Comparison of ENCODE assay signal across 9 mouse cellular contexts in the genomic region with DNA sequence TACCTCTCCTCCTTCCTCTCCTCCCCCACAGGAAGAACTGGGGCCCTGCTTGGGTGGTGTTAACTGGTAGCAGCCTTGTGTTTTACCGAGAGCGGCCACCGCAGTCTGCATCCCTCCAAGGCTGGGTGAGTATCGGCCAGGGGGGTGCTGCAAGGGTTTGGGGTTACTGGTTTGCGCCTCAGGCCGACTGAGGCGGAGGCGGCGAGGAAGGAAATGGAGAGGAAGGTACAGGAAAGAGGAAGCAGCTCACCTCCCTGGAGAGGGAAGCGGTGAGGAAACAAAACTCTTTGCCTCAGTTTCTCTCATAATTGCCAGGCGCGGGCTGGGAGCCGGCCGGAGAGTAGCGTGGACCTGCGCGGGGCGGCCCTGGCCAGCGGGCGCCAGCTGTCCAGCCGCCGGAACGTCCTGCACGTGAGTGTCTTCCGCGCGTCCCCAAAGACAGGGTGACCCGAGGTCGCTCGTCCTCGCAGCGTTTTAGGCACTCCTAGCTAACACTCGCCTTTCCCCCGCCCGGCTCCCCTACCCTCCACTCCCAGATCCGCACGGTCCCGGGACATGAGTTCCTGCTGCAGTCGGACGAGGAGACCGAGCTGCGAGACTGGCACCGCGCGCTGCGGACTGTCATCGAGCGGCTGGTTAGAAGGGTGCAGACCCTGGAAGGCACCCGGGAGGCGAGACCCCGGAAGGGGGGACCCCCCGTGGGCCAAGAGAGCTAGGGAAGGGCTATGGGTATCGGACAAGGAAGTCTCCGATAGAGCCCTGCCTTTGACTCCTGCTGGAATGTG. TPM values are rescaled to one million over a fixed set of nuclear protein-coding genes. Genes with fewer than 3 reads are reported as not detected.
DNase-seq lines count a peak whose midpoint lies in the region; ATAC-seq and TF ChIP-seq lines count a peak whose summit lies in the region.
"Had no signal": no experiment of that assay in that cellular context is flagged by ENCODE, and none has a peak within 500 bp of the region (broad histone marks: within the 10 kb centered on the region; RNA-seq: fewer than 3 reads in every experiment).

No protein-coding gene starts in this region.

- TF ChIP-seq CTCF in liver, postnatal 0 days (IDR thresholded peaks at IDR 0.05; ENCODE audit: low read depth) = no peak

- H3K9me3 ChIP-seq in forebrain, embryonic 14.5 days (replicated peaks; ENCODE audit: control insufficient read depth, low read length) = no peaks in the 10 kb centered on the region
- H3K9me3 ChIP-seq in liver, postnatal 0 days (ENCODE audit: low read length) = no peaks in the 10 kb centered on the region
- 0 out of 2 replicates have a peak, but pooled peaks cover 3% of the 10 kb centered on the region for H3K9me3 ChIP-seq in stomach, embryonic 14.5 days (ENCODE audit: control insufficient read depth, low read depth, low read length)

- H3K4me1 ChIP-seq in forebrain, embryonic 14.5 days (ENCODE audit: control insufficient read depth, insufficient read depth, low read length) = peaks cover 7% of the 10 kb centered on the region; the same call in 1 of the 2 replicates
- peaks cover 22% of the 10 kb centered on the region for H3K4me1 ChIP-seq in liver, postnatal 0 days (ENCODE audit: insufficient read depth)
- H3K4me1 ChIP-seq in stomach, embryonic 14.5 days (ENCODE audit: control insufficient read depth, insufficient read depth, low read length) = peaks cover 14% of the 10 kb centered on the region; the same call in 1 of the 2 replicates

- H3K4me3 ChIP-seq in forebrain, embryonic 14.5 days (ENCODE audit: low read depth, low read length) = peak overlapping the region; percentile 22
- peak overlapping the region; percentile 56 for H3K4me3 ChIP-seq in liver, postnatal 0 days (ENCODE audit: low read depth, low read length)
- H3K4me3 ChIP-seq in stomach, embryonic 14.5 days (ENCODE audit: low read depth, low read length) = peak overlapping the region; percentile 48
- H3K4me3 ChIP-seq: myocyte had no signal

- no peaks in the 10 kb centered on the region for H3K36me3 ChIP-seq in forebrain, embryonic 14.5 days (ENCODE audit: control insufficient read depth, insufficient read depth, low read length)
- H3K36me3 ChIP-seq in liver, postnatal 0 days (replicated peaks; ENCODE audit: insufficient read depth, low read length) = peaks cover 5% of the 10 kb centered on the region
- peaks cover 6% of the 10 kb centered on the region; the same call in 1 of the 2 replicates for H3K36me3 ChIP-seq in stomach, embryonic 14.5 days (ENCODE audit: control insufficient read depth, insufficient read depth, low read length)

- no peak for ATAC-seq in forebrain, embryonic 14.5 days
- ATAC-seq in liver, postnatal 0 days = peak; percentile 32
- no peak for ATAC-seq in stomach, embryonic 14.5 days (ENCODE audit: insufficient number of reproducible peaks, insufficient read depth, low FRiP score, low read depth)

- no peak for TF ChIP-seq EP300 in liver, postnatal 0 days (IDR thresholded peaks at IDR 0.05; ENCODE audit: low read depth)

- WGBS in forebrain, embryonic 14.5 days = under 1% methylated on average over 54 of the region's 54 CpGs
- 3% methylated on average over 53 of the region's 54 CpGs for WGBS in liver, postnatal 0 days (ENCODE audit: insufficient replicate concordance)
- WGBS in stomach, embryonic 14.5 days = 1% methylated on average over 51 of the region's 54 CpGs

- peaks cover 56% of the 10 kb centered on the region for H3K27me3 ChIP-seq in forebrain, embryonic 14.5 days (replicated peaks; ENCODE audit: control insufficient read depth, insufficient read depth, low read length)
- H3K27me3 ChIP-seq in liver, postnatal 0 days (ENCODE audit: insufficient read depth, low read length) = no peaks in the 10 kb centered on the region
- 0 out of 2 replicates have a peak, but pooled peaks cover 22% of the 10 kb centered on the region for H3K27me3 ChIP-seq in stomach, embryonic 14.5 days (ENCODE audit: control insufficient read depth, insufficient read depth, low read length)

- peak overlapping the region; percentile 50 for H3K4me2 ChIP-seq in forebrain, embryonic 14.5 days (ENCODE audit: low read length)
- H3K4me2 ChIP-seq in liver, postnatal 0 days (ENCODE audit: low read depth, low read length) = peak overlapping the region; percentile 91
- H3K4me2 ChIP-seq in stomach, embryonic 14.5 days (replicated peaks; ENCODE audit: low read depth, low read length) = peak overlapping the region; percentile 96

- H3K9ac ChIP-seq in forebrain, embryonic 14.5 days (ENCODE audit: low read length) = peak overlapping the region; percentile 41; the same call in 1 of the 2 replicates
- peak overlapping the region; percentile 66 for H3K9ac ChIP-seq in liver, postnatal 0 days (replicated peaks)
- H3K9ac ChIP-seq in stomach, embryonic 14.5 days (replicated peaks; ENCODE audit: low read depth, low read length) = peak overlapping the region; percentile 36

- H3K27ac ChIP-seq in forebrain, embryonic 14.5 days (ENCODE audit: low read depth, low read length) = no peak overlapping the region
- 0 out of 2 replicates have a peak overlapping the region, but pooled peaks have one; percentile 34 for H3K27ac ChIP-seq in liver, postnatal 0 days (ENCODE audit: low read depth)
- no peak overlapping the region for H3K27ac ChIP-seq in stomach, embryonic 14.5 days (ENCODE audit: low read length)

- peak; percentile 62 for DNase-seq in CD4-positive helper T cell, adult 2 months (ENCODE audit: low read depth, low spot score)
- DNase-seq in Muller cell, postnatal 12 days (ENCODE audit: inconsistent ontology term) = peak; percentile 38
- DNase-seq in forebrain, embryonic 14.5 days (ENCODE audit: low spot score) = no peak
- DNase-seq in induced T-regulatory cell, adult 2 months (ENCODE audit: low read depth) = peak; percentile 72
- peak; percentile 49 for DNase-seq in liver, postnatal 0 days
- no peak for DNase-seq in layer of hippocampus, postnatal 10 days (ENCODE audit: low spot score in 2 of 2)
- DNase-seq in MN1 (ENCODE audit: low spot score) = no peak

RNA-seq across cellular contexts. Expression of a gene that starts 4.4 kb away (rescaled TPM):
- 0.70 and 1.2 TPM in 2 replicates for polyA plus RNA-seq in forebrain, embryonic 14.5 days (2014; fragmentation: Nextera tagmentation; extraction: Ambion mirVana)
- 13.5 and 14.8 TPM in 2 replicates for polyA plus RNA-seq in liver, postnatal 0 days (2015; fragmentation: Nextera tagmentation; extraction: Ambion mirVana)
- 3.2 and 3.9 TPM in 2 replicates for polyA plus RNA-seq in stomach, embryonic 14.5 days (2014; fragmentation: Nextera tagmentation; extraction: Ambion mirVana)
- total RNA-seq in layer of hippocampus, postnatal 10 days (2021) = 1 to 10 TPM; 1.1 to 1.2 TPM

RNA-seq across cellular contexts. Expression of a gene that starts 14.6 kb away (rescaled TPM):
- 124 and 135 TPM in 2 replicates for polyA plus RNA-seq in forebrain, embryonic 14.5 days (2014; fragmentation: Nextera tagmentation; extraction: Ambion mirVana)
- polyA plus RNA-seq in liver, postnatal 0 days (2015; fragmentation: Nextera tagmentation; extraction: Ambion mirVana) = 51.3 and 62.3 TPM in 2 replicates
- polyA plus RNA-seq in stomach, embryonic 14.5 days (2014; fragmentation: Nextera tagmentation; extraction: Ambion mirVana) = 96.9 and 107 TPM in 2 replicates
- total RNA-seq in layer of hippocampus, postnatal 10 days (2021) = 10 to 100 TPM; 53.9 to 57.7 TPM

RNA-seq across cellular contexts. Expression of a gene that starts 15.6 kb away (rescaled TPM):
- 0.55 and 1.0 TPM in 2 replicates for polyA plus RNA-seq in forebrain, embryonic 14.5 days (2014; fragmentation: Nextera tagmentation; extraction: Ambion mirVana)
- 0.04 TPM in 2 replicates for polyA plus RNA-seq in liver, postnatal 0 days (2015; fragmentation: Nextera tagmentation; extraction: Ambion mirVana)
- 15.5 and 17.6 TPM in 2 replicates for polyA plus RNA-seq in stomach, embryonic 14.5 days (2014; fragmentation: Nextera tagmentation; extraction: Ambion mirVana)
- total RNA-seq in layer of hippocampus, postnatal 10 days (2021) = 1 to 10 TPM; 1.7 to 3.1 TPM

RNA-seq across cellular contexts. Expression of a gene that starts 28.0 kb away (rescaled TPM):
- polyA plus RNA-seq in forebrain, embryonic 14.5 days (2014; fragmentation: Nextera tagmentation; extraction: Ambion mirVana) = not detected in 2 replicates
- 18.4 and 29.0 TPM in 2 replicates for polyA plus RNA-seq in liver, postnatal 0 days (2015; fragmentation: Nextera tagmentation; extraction: Ambion mirVana)
- not detected in 2 replicates for polyA plus RNA-seq in stomach, embryonic 14.5 days (2014; fragmentation: Nextera tagmentation; extraction: Ambion mirVana)
- total RNA-seq in layer of hippocampus, postnatal 10 days (2021) = not detected

RNA-seq across cellular contexts. Expression of a gene that starts 37.4 kb away (rescaled TPM):
- polyA plus RNA-seq in forebrain, embryonic 14.5 days (2014; fragmentation: Nextera tagmentation; extraction: Ambion mirVana) = 8.4 and 11.2 TPM in 2 replicates
- 5.3 and 5.7 TPM in 2 replicates for polyA plus RNA-seq in liver, postnatal 0 days (2015; fragmentation: Nextera tagmentation; extraction: Ambion mirVana)
- 22.2 and 23.2 TPM in 2 replicates for polyA plus RNA-seq in stomach, embryonic 14.5 days (2014; fragmentation: Nextera tagmentation; extraction: Ambion mirVana)
- 10 to 100 TPM; 44.8 to 58.7 TPM for total RNA-seq in layer of hippocampus, postnatal 10 days (2021)

Comparison
In these comparisons a context has a peak if more than half of its experiments do, and no peak if none do; other contexts are left out.
1. DNase-seq: peak in CD4-positive helper T cell, adult 2 months (single experiment), Muller cell, postnatal 12 days (single experiment), induced T-regulatory cell, adult 2 months (single experiment) and liver, postnatal 0 days (single experiment); none in forebrain, embryonic 14.5 days (single experiment), layer of hippocampus, postnatal 10 days (0 of 2) and MN1 (single experiment).
2. Peak in every context shown above with its lines, with median percentiles within 50 percentile points of each other: H3K4me2 ChIP-seq, H3K4me3 ChIP-seq and H3K9ac ChIP-seq.